ENCODE assay signal across 14 mouse cellular contexts in the genomic region with DNA sequence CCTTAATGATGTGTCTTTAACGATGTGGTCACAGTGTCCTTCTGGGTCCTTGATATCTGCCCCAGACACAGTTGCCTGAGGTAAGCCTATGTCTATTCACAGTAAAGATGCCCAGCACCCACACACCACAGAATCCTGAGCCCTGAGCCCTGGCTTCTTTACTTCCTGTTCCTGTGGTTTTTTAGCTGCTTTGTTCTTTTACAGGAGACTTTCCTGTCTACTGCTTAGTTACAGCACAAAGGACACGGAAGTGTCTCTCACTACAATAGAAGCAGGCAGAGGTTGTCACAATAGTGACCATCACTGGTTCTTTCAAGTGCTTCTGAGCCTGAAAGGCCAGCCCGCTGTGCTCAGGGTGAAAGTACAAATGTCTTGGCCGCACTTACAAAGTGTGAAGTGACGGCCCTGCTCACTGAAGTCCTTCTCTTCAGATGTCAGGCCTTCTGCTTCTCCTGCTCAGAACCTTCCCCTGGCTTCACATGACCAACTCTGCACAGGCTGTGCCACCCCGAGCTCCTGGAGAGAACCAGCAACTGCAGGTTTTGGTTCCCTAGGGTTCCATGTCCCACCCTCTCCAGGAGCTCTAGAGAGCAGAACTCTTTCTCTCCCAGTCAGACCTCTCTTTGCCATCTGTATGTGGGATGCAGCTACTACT.
A peak's percentile ranks its signal among the peaks of the same experiment; 100 is the strongest.
DNase-seq lines count a peak whose midpoint lies in the region; ATAC-seq lines count a peak whose summit lies in the region.
"Had no signal": no experiment of that assay in that cellular context is flagged by ENCODE, and none has a peak within 500 bp of the region (broad histone marks: within the 10 kb centered on the region; RNA-seq: fewer than 3 reads in every experiment).

No protein-coding gene starts in this region.

- ATAC-seq in activated CD4-positive, CD25-positive, alpha-beta regulatory T cell, adult 4 months: peak; percentile 97
- ATAC-seq: intestine, embryonic 16.5 days; liver, embryonic 12.5 days; Patski had no signal

- intact Hi-C loops in heart, postnatal 36 days (cut with DNase I): no loop called here

- DNase-seq in spleen, postnatal 36 days (ENCODE audit: low spot score in 2 of 2): peak; percentile 13 to 19
- DNase-seq in spleen, adult 12 weeks (ENCODE audit: low spot score): no peak
- peak; percentile 55 to 59 for DNase-seq in natural killer cell, adult 2 months (ENCODE audit: low spot score in 2 of 2)
- DNase-seq in ovary, postnatal 10 days (ENCODE audit: low spot score): no peak
- DNase-seq in kidney, postnatal 4 days: no peak
- no peak for DNase-seq in heart, postnatal 36 days
- DNase-seq: adrenal gland, adult 2 months; cerebellum, adult 11 months; cerebellum, postnatal 25 days; kidney, postnatal 14 days had no signal

Comparison
In these comparisons a context has a peak if more than half of its experiments do, and no peak if none do; other contexts are left out.
1. DNase-seq: peak in spleen, postnatal 36 days (2 of 2) and natural killer cell, adult 2 months (2 of 2); none in spleen, adult 12 weeks (single experiment), ovary, postnatal 10 days (single experiment), kidney, postnatal 4 days (0 of 2) and heart, postnatal 36 days (0 of 2).